Mouse (Mus musculus): ENCODE data around the gene Cped1. TPM values are rescaled to one million over a fixed set of nuclear protein-coding genes. Genes with fewer than 3 reads are reported as not detected.

Gene Cped1
- polyA plus RNA-seq, 1 experiment from 2014 or later, result 25.0 TPM

DNA sequence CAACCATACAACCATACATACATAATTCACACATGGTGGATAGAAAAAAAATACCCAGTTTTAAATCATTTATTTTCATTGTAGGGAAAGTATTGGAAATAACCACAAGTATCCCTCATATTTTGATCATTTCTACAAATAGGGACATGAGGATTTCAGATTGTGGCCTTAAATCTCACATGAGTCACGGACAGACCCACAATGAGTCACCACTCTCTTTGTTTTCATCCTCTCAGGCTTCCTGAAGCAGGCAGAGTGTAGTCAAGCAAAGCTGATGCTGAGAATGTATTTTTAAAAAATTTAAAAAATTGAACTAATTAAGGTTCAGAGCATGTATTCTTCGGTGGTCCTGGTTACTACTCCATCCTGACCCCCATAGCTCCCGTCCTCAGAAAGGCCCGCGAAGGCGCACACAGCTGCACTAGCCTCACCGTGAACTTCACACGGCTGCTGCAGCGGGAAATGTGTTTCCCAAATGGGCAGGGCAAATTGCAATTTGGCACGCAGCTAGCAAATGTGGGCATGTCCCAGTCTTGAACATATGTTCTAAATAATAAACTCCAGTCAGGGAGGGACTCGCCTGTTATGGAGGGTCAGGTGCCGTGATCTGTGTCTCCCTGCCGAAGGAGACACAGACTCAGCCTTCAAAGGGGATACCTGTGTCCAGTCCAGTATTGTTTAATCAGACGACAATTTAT, 230.7 kb downstream of the Cped1 start:
- no peaks in the 10 kb centered on the region for H3K4me1 ChIP-seq (ENCODE audit: insufficient read depth, low read depth, low read length)
- H3K4me3 ChIP-seq (ENCODE audit: low read depth, low read length), result no peak overlapping the region
- ATAC-seq (no peak), DNase-seq (ENCODE audit: low spot score) (no peak)
- H3K9me3 ChIP-seq (ENCODE audit: low read length), result no peaks in the 10 kb centered on the region
- H3K36me3 ChIP-seq (ENCODE audit: insufficient read depth, low read length), result no peaks in the 10 kb centered on the region
- no peak overlapping the region for H3K4me2 ChIP-seq (replicated peaks; ENCODE audit: low read depth, low read length)
- TF ChIP-seq CTCF (IDR thresholded peaks at IDR 0.05) (no peak), EP300 (IDR thresholded peaks at IDR 0.05) (no peak)
- no peak overlapping the region for H3K9ac ChIP-seq (replicated peaks; ENCODE audit: low read depth)
- WGBS, result 91% methylated on average over 14 of the region's 14 CpGs
- no peak overlapping the region for H3K27ac ChIP-seq (ENCODE audit: low read length)
- H3K27me3 ChIP-seq (replicated peaks; ENCODE audit: insufficient read depth, low read length), result no peaks in the 10 kb centered on the region

DNA sequence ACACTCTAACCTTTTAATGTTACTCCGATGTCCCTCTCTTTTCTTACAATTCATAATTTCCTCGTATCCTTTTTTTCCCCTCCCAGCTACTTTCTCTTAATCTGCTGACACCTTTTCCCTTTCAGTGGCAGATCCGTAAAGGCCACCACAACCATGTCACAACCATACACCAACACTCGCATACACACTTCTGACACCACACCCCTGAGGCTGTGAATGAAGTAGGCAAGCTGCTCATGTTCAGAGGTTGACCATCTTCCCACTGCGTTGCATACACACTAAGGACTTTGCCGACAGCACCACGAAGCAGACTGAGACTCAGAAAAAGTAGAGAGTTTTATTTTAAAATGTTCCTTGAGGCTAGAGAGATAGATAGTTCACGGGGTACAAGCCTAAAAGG, 235.4 kb downstream of the Cped1 start:
- ATAC-seq (peak; percentile 80), DNase-seq (ENCODE audit: low spot score) (peak; percentile 42)
- 64% methylated on average over 8 of the region's 8 CpGs for WGBS
- Histone ChIP-seq H3K27me3 (replicated peaks; ENCODE audit: insufficient read depth, low read length) (no peaks in the 10 kb centered on the region), H3K27ac (ENCODE audit: low read length) (no peak overlapping the region), H3K9ac (replicated peaks; ENCODE audit: low read depth) (no peak overlapping the region), H3K4me3 (ENCODE audit: low read depth, low read length) (no peak overlapping the region), H3K36me3 (ENCODE audit: insufficient read depth, low read length) (no peaks in the 10 kb centered on the region), H3K4me1 (ENCODE audit: insufficient read depth, low read depth, low read length) (no peaks in the 10 kb centered on the region), H3K4me2 (replicated peaks; ENCODE audit: low read depth, low read length) (no peak overlapping the region), H3K9me3 (ENCODE audit: low read length) (no peaks in the 10 kb centered on the region)
- TF ChIP-seq EP300 (IDR thresholded peaks at IDR 0.05) (peak; percentile 71; the same call in 1 of the 2 replicates), CTCF (IDR thresholded peaks at IDR 0.05) (no peak)

DNA sequence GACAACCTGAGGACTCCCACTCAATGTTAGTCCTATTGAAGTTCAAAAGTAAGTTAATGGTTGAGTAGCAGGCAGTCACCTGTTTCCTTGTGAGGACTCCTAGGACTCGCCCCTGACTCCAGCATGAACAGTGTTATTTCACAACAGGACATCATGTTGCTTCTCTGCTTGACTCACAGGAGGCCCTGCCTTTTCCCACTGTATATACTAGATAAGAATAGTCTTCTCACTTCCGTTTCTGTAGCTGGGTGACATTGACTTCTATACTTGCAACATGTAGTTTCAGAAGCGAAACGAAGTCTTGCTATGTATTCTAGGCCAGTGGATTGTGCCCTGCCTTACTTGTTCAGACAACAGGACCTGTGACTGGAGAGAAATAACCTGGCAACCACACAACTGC, 236.4 kb downstream of the Cped1 start:
- Histone ChIP-seq H3K36me3 (ENCODE audit: insufficient read depth, low read length) (no peaks in the 10 kb centered on the region), H3K27ac (ENCODE audit: low read length) (no peak overlapping the region), H3K4me2 (replicated peaks; ENCODE audit: low read depth, low read length) (no peak overlapping the region), H3K4me3 (ENCODE audit: low read depth, low read length) (no peak overlapping the region), H3K27me3 (replicated peaks; ENCODE audit: insufficient read depth, low read length) (no peaks in the 10 kb centered on the region), H3K9me3 (ENCODE audit: low read length) (no peaks in the 10 kb centered on the region), H3K9ac (replicated peaks; ENCODE audit: low read depth) (no peak overlapping the region), H3K4me1 (ENCODE audit: insufficient read depth, low read depth, low read length) (no peaks in the 10 kb centered on the region)
- ATAC-seq, result peak; percentile 55
- 64% methylated on average over 4 of the region's 4 CpGs for WGBS
- DNase-seq (ENCODE audit: low spot score), result peak; percentile 43
- TF ChIP-seq CTCF (IDR thresholded peaks at IDR 0.05) (no peak), EP300 (IDR thresholded peaks at IDR 0.05) (no peak)

DNA sequence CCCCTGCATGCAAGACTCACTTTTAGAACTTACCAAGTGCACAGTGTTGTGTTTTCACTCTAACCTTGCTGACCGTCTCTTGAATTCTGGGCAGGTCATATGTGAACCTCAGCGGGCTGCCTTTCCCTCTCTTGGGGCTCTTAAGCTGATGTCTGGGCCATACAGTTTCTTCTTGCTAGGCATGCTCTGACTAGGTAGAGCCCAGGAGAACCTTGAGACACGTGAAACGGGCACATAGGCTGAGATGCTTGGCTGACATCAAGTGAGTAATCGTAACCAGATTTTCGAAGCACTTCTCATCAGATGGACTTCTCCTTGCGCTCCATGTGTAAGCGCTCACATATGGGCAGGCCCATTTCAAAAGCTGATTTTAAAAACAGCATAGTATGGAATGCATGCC, 237.2 kb downstream of the Cped1 start:
- no peak overlapping the region for H3K4me2 ChIP-seq (replicated peaks; ENCODE audit: low read depth, low read length)
- 84% methylated on average over 8 of the region's 8 CpGs for WGBS
- H3K9me3 ChIP-seq (ENCODE audit: low read length), result no peaks in the 10 kb centered on the region
- ATAC-seq, result no peak
- H3K27ac ChIP-seq (ENCODE audit: low read length), result no peak overlapping the region
- no peaks in the 10 kb centered on the region for H3K4me1 ChIP-seq (ENCODE audit: insufficient read depth, low read depth, low read length)
- no peak overlapping the region for H3K9ac ChIP-seq (replicated peaks; ENCODE audit: low read depth)
- no peaks in the 10 kb centered on the region for H3K36me3 ChIP-seq (ENCODE audit: insufficient read depth, low read length)
- H3K27me3 ChIP-seq (replicated peaks; ENCODE audit: insufficient read depth, low read length), result no peaks in the 10 kb centered on the region
- TF ChIP-seq CTCF (IDR thresholded peaks at IDR 0.05) (no peak), EP300 (IDR thresholded peaks at IDR 0.05) (no peak)
- DNase-seq (ENCODE audit: low spot score), result no peak
- no peak overlapping the region for H3K4me3 ChIP-seq (ENCODE audit: low read depth, low read length)

DNA sequence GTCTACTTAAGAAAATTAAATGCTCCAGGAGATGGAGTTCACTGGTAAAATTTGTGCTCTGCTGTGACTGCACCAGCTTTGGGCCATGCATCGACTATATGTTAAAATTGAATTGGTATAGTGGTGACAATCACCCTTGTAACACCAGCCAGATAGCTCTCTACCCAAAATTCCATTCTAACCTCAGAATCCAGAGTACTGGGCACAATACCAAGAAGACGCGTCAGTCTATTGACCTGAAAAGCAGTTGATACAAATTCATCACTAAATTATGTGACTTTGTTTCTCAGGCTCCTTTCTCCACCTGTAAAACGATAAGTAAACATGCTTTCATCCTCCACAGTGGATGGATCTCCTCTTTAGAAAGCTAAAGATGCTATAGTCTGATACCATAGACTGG, 238.6 kb downstream of the Cped1 start:
- DNase-seq (ENCODE audit: low spot score) (no peak), ATAC-seq (no peak)
- Histone ChIP-seq H3K9me3 (ENCODE audit: low read length) (no peaks in the 10 kb centered on the region), H3K27ac (ENCODE audit: low read length) (no peak overlapping the region), H3K27me3 (replicated peaks; ENCODE audit: insufficient read depth, low read length) (no peaks in the 10 kb centered on the region), H3K4me1 (ENCODE audit: insufficient read depth, low read depth, low read length) (no peaks in the 10 kb centered on the region), H3K36me3 (ENCODE audit: insufficient read depth, low read length) (no peaks in the 10 kb centered on the region), H3K4me2 (replicated peaks; ENCODE audit: low read depth, low read length) (no peak overlapping the region), H3K4me3 (ENCODE audit: low read depth, low read length) (no peak overlapping the region), H3K9ac (replicated peaks; ENCODE audit: low read depth) (no peak overlapping the region)
- TF ChIP-seq EP300 (IDR thresholded peaks at IDR 0.05) (no peak), CTCF (IDR thresholded peaks at IDR 0.05) (no peak)
- 90% methylated on average over 4 of the region's 4 CpGs for WGBS

DNA sequence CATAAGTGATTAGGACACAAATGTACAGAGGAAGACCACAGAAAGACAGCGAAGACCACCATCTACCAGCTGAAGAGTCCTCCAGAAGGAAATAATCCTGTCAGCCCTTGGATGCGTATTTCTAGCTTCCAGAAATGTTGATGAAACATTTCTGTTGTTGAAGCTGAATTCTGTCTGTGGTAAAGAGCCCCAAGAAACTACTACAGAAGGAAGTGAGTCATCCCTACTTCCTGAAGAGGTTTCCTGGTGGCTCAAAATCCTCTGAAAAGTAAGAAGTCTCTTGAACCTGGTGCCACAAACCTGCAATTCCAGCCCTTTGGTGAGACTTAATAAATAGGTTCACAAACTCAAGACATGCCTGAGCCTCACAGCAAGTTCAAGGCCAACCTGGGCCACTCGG, 245.5 kb downstream of the Cped1 start:
- Histone ChIP-seq H3K27ac (ENCODE audit: low read length) (no peak overlapping the region), H3K9ac (replicated peaks; ENCODE audit: low read depth) (no peak overlapping the region), H3K4me1 (ENCODE audit: insufficient read depth, low read depth, low read length) (no peaks in the 10 kb centered on the region), H3K4me2 (replicated peaks; ENCODE audit: low read depth, low read length) (no peak overlapping the region), H3K4me3 (ENCODE audit: low read depth, low read length) (no peak overlapping the region), H3K9me3 (ENCODE audit: low read length) (no peaks in the 10 kb centered on the region), H3K36me3 (ENCODE audit: insufficient read depth, low read length) (no peaks in the 10 kb centered on the region), H3K27me3 (replicated peaks; ENCODE audit: insufficient read depth, low read length) (no peaks in the 10 kb centered on the region)
- 86% methylated on average over 3 of the region's 3 CpGs for WGBS
- ATAC-seq (no peak), DNase-seq (ENCODE audit: low spot score) (no peak)
- TF ChIP-seq EP300 (IDR thresholded peaks at IDR 0.05) (no peak), CTCF (IDR thresholded peaks at IDR 0.05) (no peak)

DNA sequence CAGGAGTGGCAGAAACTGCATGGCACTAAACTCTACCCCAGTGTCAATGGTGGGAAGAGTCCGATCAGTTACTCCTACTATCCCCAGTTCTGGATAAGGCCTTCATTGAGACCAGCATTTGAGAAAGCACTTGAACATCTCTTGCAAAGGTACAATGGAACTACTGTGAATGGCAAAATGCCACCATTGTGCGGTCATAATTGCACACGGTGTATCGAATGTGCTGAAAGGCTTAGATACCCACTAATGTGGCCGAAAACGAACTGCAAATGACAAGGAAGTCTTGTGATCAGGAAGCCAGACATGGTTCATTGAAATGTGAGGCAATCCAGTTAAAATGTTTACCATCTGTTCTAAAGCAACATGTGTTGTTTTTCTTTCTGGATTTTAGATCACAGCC, 247.8 kb downstream of the Cped1 start:
- Histone ChIP-seq H3K36me3 (ENCODE audit: insufficient read depth, low read length) (no peaks in the 10 kb centered on the region), H3K9me3 (ENCODE audit: low read length) (no peaks in the 10 kb centered on the region), H3K4me2 (replicated peaks; ENCODE audit: low read depth, low read length) (no peak overlapping the region), H3K27ac (ENCODE audit: low read length) (no peak overlapping the region), H3K27me3 (replicated peaks; ENCODE audit: insufficient read depth, low read length) (no peaks in the 10 kb centered on the region), H3K4me3 (ENCODE audit: low read depth, low read length) (no peak overlapping the region), H3K4me1 (ENCODE audit: insufficient read depth, low read depth, low read length) (no peaks in the 10 kb centered on the region), H3K9ac (replicated peaks; ENCODE audit: low read depth) (no peak overlapping the region)
- ATAC-seq, result no peak
- no peak for DNase-seq (ENCODE audit: low spot score)
- TF ChIP-seq EP300 (IDR thresholded peaks at IDR 0.05) (no peak), CTCF (IDR thresholded peaks at IDR 0.05) (no peak)
- WGBS, result 67% methylated on average over 6 of the region's 6 CpGs
